Mouse (Mus musculus) hindbrain, embryonic 10.5 days (tissue): Measurements from ENCODE around the gene Wdr20. TPM values are rescaled to one million over a fixed set of nuclear protein-coding genes. Genes with fewer than 3 reads are reported as not detected.
"Not testable (repeated sequence)": the region's sequence is repeated elsewhere in the genome, so short reads cannot be mapped to it uniquely, and the experiment has no call there.

Experiments used
- DNase-seq: peaks from one replicate; pipeline ENCODE4 v3.0.0-alpha.2; 2017; ENCODE audit warnings: low spot score
- H3K27ac ChIP-seq: fragments of 300-500 bp; sonication (generic); 2 replicates; pipeline ENCODE4 v1.5.1; 2016; ENCODE audit warnings: mild to moderate bottlenecking, moderate library complexity
- H3K27me3 ChIP-seq: fragments of 300-500 bp; sonication (generic); 2 replicates; pipeline ENCODE4 v1.6.1; 2016; ENCODE audit warnings: mild to moderate bottlenecking; ENCODE audit not compliant: poor library complexity, insufficient read depth, severe bottlenecking
- H3K36me3 ChIP-seq: fragments of 300-500 bp; sonication (generic); 2 replicates; pipeline ENCODE4 v1.6.1; 2016; ENCODE audit warnings: mild to moderate bottlenecking, moderate library complexity
- H3K4me1 ChIP-seq: fragments of 300-500 bp; sonication (generic); replicated peaks from 2 replicates; pipeline ENCODE4 v1.6.1; 2016; ENCODE audit warnings: mild to moderate bottlenecking
- H3K4me3 ChIP-seq: fragments of 300-500 bp; sonication (generic); 2 replicates; pipeline ENCODE4 v1.5.1; 2016; ENCODE audit warnings: mild to moderate bottlenecking, moderate library complexity
- H3K9me3 ChIP-seq: fragments of 300-500 bp; sonication (generic); 2 replicates; pipeline ENCODE4 v1.6.1; 2016; ENCODE audit warnings: mild to moderate bottlenecking, moderate library complexity
- WGBS: fragments of 180-500 bp; shearing (Covaris S2); methylation state at CpG from one replicate; pipeline ENCODE4 v1.1.7; 2016; 5-methylcytosine and 5-hydroxymethylcytosine counted together
- polyA plus RNA-seq: library from polyadenylated mRNA; unstranded; fragments of >200 nt; fragmentation: Nextera tagmentation; extraction: Ambion mirVana; gene quantifications from 2 replicates; pipeline ENCODE4 v1.2.1, GENCODE M21; 2016

The Wdr20 gene
- polyA plus RNA-seq, 1 experiment from 2014 or later = 24.4 TPM

- Histone ChIP-seq H3K36me3 (no peaks in the 10 kb centered on the region), H3K9me3 (no peaks in the 10 kb centered on the region), H3K27me3 (no peaks in the 10 kb centered on the region), H3K27ac (no peak overlapping the region), H3K4me3 (no peak overlapping the region), H3K4me1 (no peaks in the 10 kb centered on the region)
- WGBS = 87% methylated on average over 5 of the region's 5 CpGs
- no peak for DNase-seq
Measured at GRCm38 (mm10) chr12:110725489-110725888, 12.3 kb upstream of the Wdr20 start.

- no peak overlapping the region for H3K27ac ChIP-seq
- DNase-seq = no peak
- 75% methylated on average over 1 of the region's 1 CpGs for WGBS
Measured at GRCm38 (mm10) chr12:110726428-110726827, 11.3 kb upstream of the Wdr20 start.

GRCm38 (mm10) chr12:110733254-110733653, 4.5 kb upstream of the Wdr20 start:
- H3K4me1 ChIP-seq, H3K36me3 ChIP-seq, H3K27ac ChIP-seq, DNase-seq, H3K4me3 ChIP-seq, H3K9me3 ChIP-seq: not testable (repeated sequence)
- WGBS = 93% methylated on average over 3 of the region's 3 CpGs
- peaks cover 26% of the 10 kb centered on the region for H3K27me3 ChIP-seq

More at GRCm38 (mm10) chr12:110726428-110726827, 11.3 kb upstream of the Wdr20 start:
- Histone ChIP-seq H3K4me1 (no peaks in the 10 kb centered on the region), H3K36me3 (no peaks in the 10 kb centered on the region), H3K9me3 (no peaks in the 10 kb centered on the region), H3K27me3 (no peaks in the 10 kb centered on the region), H3K4me3 (no peak overlapping the region)

- Histone ChIP-seq H3K4me3 (peak overlapping the region; percentile 100), H3K27me3 (peaks cover 26% of the 10 kb centered on the region), H3K27ac (no peak overlapping the region), H3K9me3 (no peaks in the 10 kb centered on the region), H3K36me3 (no peaks in the 10 kb centered on the region), H3K4me1 (peaks cover 23% of the 10 kb centered on the region)
- 31% methylated on average over 4 of the region's 4 CpGs for WGBS
- DNase-seq = peak; percentile 6
Measured at GRCm38 (mm10) chr12:110736641-110737040, 1.1 kb upstream of the Wdr20 start.

GRCm38 (mm10) chr12:110738158-110738921, 596 bp downstream of the Wdr20 start:
- no peak for DNase-seq
- Histone ChIP-seq H3K9me3 (no peaks in the 10 kb centered on the region), H3K4me1 (peaks cover 23% of the 10 kb centered on the region), H3K4me3 (peak overlapping the region; percentile 100), H3K27ac (peak overlapping the region; percentile 94), H3K27me3 (peaks cover 26% of the 10 kb centered on the region), H3K36me3 (peaks cover 5% of the 10 kb centered on the region; the same call in 1 of the 2 replicates)
- WGBS = under 1% methylated on average over 72 of the region's 72 CpGs

GRCm38 (mm10) chr12:110750770-110751439, 13.2 kb downstream of the Wdr20 start:
- DNase-seq = no peak
- no peak overlapping the region for H3K4me3 ChIP-seq
- H3K27me3 ChIP-seq = no peaks in the 10 kb centered on the region
- H3K36me3 ChIP-seq = peaks cover 39% of the 10 kb centered on the region
- H3K9me3 ChIP-seq = peaks cover 7% of the 10 kb centered on the region; the same call in 1 of the 2 replicates
- 87% methylated on average over 10 of the region's 10 CpGs for WGBS
- no peaks in the 10 kb centered on the region for H3K4me1 ChIP-seq
- H3K27ac ChIP-seq = no peak overlapping the region

GRCm38 (mm10) chr12:110752703-110753102, 15.0 kb downstream of the Wdr20 start:
- H3K36me3 ChIP-seq = peaks cover 34% of the 10 kb centered on the region
- DNase-seq = no peak
- H3K9me3 ChIP-seq = peaks cover 7% of the 10 kb centered on the region; the same call in 1 of the 2 replicates
- H3K4me3 ChIP-seq = no peak overlapping the region
- no peak overlapping the region for H3K27ac ChIP-seq
- H3K4me1 ChIP-seq = no peaks in the 10 kb centered on the region; the same call in 1 of the 2 replicates
- no peaks in the 10 kb centered on the region for H3K27me3 ChIP-seq

GRCm38 (mm10) chr12:110753976-110754375, 16.2 kb downstream of the Wdr20 start:
- H3K27me3 ChIP-seq = no peaks in the 10 kb centered on the region
- no peak overlapping the region for H3K4me3 ChIP-seq
- peaks cover 30% of the 10 kb centered on the region for H3K36me3 ChIP-seq
- H3K9me3 ChIP-seq = peaks cover 7% of the 10 kb centered on the region; the same call in 1 of the 2 replicates
- H3K27ac ChIP-seq = no peak overlapping the region
- DNase-seq = no peak
- no peaks in the 10 kb centered on the region; the same call in 1 of the 2 replicates for H3K4me1 ChIP-seq
- 98% methylated on average over 4 of the region's 4 CpGs for WGBS

- Histone ChIP-seq H3K4me1 (peaks cover 5% of the 10 kb centered on the region), H3K27me3 (no peaks in the 10 kb centered on the region), H3K27ac (no peak overlapping the region), H3K4me3 (no peak overlapping the region), H3K9me3 (peaks cover 7% of the 10 kb centered on the region; the same call in 1 of the 2 replicates), H3K36me3 (peaks cover 30% of the 10 kb centered on the region)
- DNase-seq = no peak
- WGBS = 92% methylated on average over 3 of the region's 3 CpGs
Measured at GRCm38 (mm10) chr12:110757161-110757560, 19.4 kb downstream of the Wdr20 start.

- no peak for DNase-seq
- Histone ChIP-seq H3K27ac (no peak overlapping the region), H3K4me3 (no peak overlapping the region), H3K4me1 (peaks cover 5% of the 10 kb centered on the region), H3K9me3 (peaks cover 6% of the 10 kb centered on the region; the same call in 1 of the 2 replicates), H3K27me3 (no peaks in the 10 kb centered on the region), H3K36me3 (peaks cover 28% of the 10 kb centered on the region)
- 96% methylated on average over 8 of the region's 8 CpGs for WGBS
Measured at GRCm38 (mm10) chr12:110758932-110759331, 21.2 kb downstream of the Wdr20 start.

GRCm38 (mm10) chr12:110762321-110762720, 24.6 kb downstream of the Wdr20 start:
- H3K36me3 ChIP-seq = peaks cover 7% of the 10 kb centered on the region
- WGBS = 93% methylated on average over 2 of the region's 2 CpGs
- H3K27me3 ChIP-seq = no peaks in the 10 kb centered on the region
- H3K9me3 ChIP-seq = no peaks in the 10 kb centered on the region
- H3K27ac ChIP-seq = no peak overlapping the region
- DNase-seq = no peak
- H3K4me1 ChIP-seq = peaks cover 5% of the 10 kb centered on the region
- H3K4me3 ChIP-seq = no peak overlapping the region

GRCm38 (mm10) chr12:110764531-110764930, 26.8 kb downstream of the Wdr20 start:
- H3K4me3 ChIP-seq = no peak overlapping the region
- H3K27me3 ChIP-seq = no peaks in the 10 kb centered on the region
- DNase-seq = no peak
- peaks cover 7% of the 10 kb centered on the region for H3K36me3 ChIP-seq
- H3K4me1 ChIP-seq = peaks cover 5% of the 10 kb centered on the region
- no peak overlapping the region for H3K27ac ChIP-seq
- no peaks in the 10 kb centered on the region for H3K9me3 ChIP-seq
- WGBS = 92% methylated on average over 5 of the region's 5 CpGs

GRCm38 (mm10) chr12:110768562-110768961, 30.8 kb downstream of the Wdr20 start:
- no peak overlapping the region for H3K4me3 ChIP-seq
- no peaks in the 10 kb centered on the region for H3K27me3 ChIP-seq
- H3K4me1 ChIP-seq = no peaks in the 10 kb centered on the region
- no peaks in the 10 kb centered on the region for H3K9me3 ChIP-seq
- H3K27ac ChIP-seq = no peak overlapping the region
- DNase-seq = no peak
- H3K36me3 ChIP-seq = no peaks in the 10 kb centered on the region
